Mouse (Mus musculus) midbrain, embryonic 12.5 days (tissue): Measurements from ENCODE around the gene Vmn1r64. TPM values are rescaled to one million over a fixed set of nuclear protein-coding genes. Genes with fewer than 3 reads are reported as not detected.
"Not testable (repeated sequence)": the region's sequence is repeated elsewhere in the genome, so short reads cannot be mapped to it uniquely, and the experiment has no call there.

Experiments used
- ATAC-seq: fragments of 200-750 bp; cut with Nextera tagmentation; 2 replicates; pipeline ENCODE4 v1.8.0; 2017; ENCODE audit warnings: low read depth, moderate TSS enrichment, moderate library complexity; ENCODE audit not compliant: low FRiP score
- H3K27ac ChIP-seq: fragments of 300-500 bp; sonication (generic); replicated peaks from 2 replicates; pipeline ENCODE4 v1.5.1; 2016; ENCODE audit warnings: mild to moderate bottlenecking
- H3K27me3 ChIP-seq: fragments of 300-500 bp; sonication (generic); 2 replicates; pipeline ENCODE4 v1.6.1; 2016; ENCODE audit warnings: mild to moderate bottlenecking
- H3K36me3 ChIP-seq: fragments of 300-500 bp; sonication (generic); 2 replicates; pipeline ENCODE4 v1.6.1; 2016
- H3K4me1 ChIP-seq: fragments of 300-500 bp; sonication (generic); 2 replicates; pipeline ENCODE4 v1.6.1; 2016
- H3K4me2 ChIP-seq: fragments of 300-500 bp; sonication (generic); replicated peaks from 2 replicates; pipeline ENCODE4 v1.6.1; 2016; ENCODE audit warnings: mild to moderate bottlenecking, moderate library complexity
- H3K4me3 ChIP-seq: fragments of 300-500 bp; sonication (generic); 2 replicates; pipeline ENCODE4 v1.5.1; 2016; ENCODE audit warnings: mild to moderate bottlenecking
- H3K9ac ChIP-seq: fragments of 300-500 bp; sonication (generic); replicated peaks from 2 replicates; pipeline ENCODE4 v1.6.1; 2016; ENCODE audit warnings: mild to moderate bottlenecking, moderate library complexity
- H3K9me3 ChIP-seq: fragments of 300-500 bp; sonication (generic); 2 replicates; pipeline ENCODE4 v1.6.1; 2016; ENCODE audit warnings: mild to moderate bottlenecking
- WGBS: fragments of 180-500 bp; shearing (Covaris S2); methylation state at CpG from one replicate; pipeline ENCODE4 v1.1.7; 2016; 5-methylcytosine and 5-hydroxymethylcytosine counted together
- polyA plus RNA-seq: library from polyadenylated mRNA; unstranded; fragments of >200 nt; fragmentation: Nextera tagmentation; extraction: Ambion mirVana; gene quantifications from 2 replicates; pipeline ENCODE4 v1.2.1, GENCODE M21; 2016

Vmn1r64 gene
- polyA plus RNA-seq = not detected in 2 replicates

- Histone ChIP-seq H3K27ac (no peak within 1 kb of the TSS), H3K9ac (no peak within 1 kb of the TSS), H3K9me3 (peaks cover 40% of the 10 kb centered on the region), H3K36me3 (no peaks in the 10 kb centered on the region), H3K27me3 (no peaks in the 10 kb centered on the region), H3K4me2 (no peak within 1 kb of the TSS), H3K4me1 (no peaks in the 10 kb centered on the region), H3K4me3 (no peak within 1 kb of the TSS)
- no peak for ATAC-seq
Measured at GRCm38 (mm10) chr7:5884442-5884841, at the start of gene Vmn1r64. Gene Vmn1r64, minus strand, starts transcription at chr7:5884542.

- H3K36me3 ChIP-seq = no peaks in the 10 kb centered on the region
- H3K9me3 ChIP-seq = peaks cover 43% of the 10 kb centered on the region
- no peak overlapping the region for H3K4me3 ChIP-seq
- H3K4me1 ChIP-seq = no peaks in the 10 kb centered on the region
- H3K4me2 ChIP-seq = no peak overlapping the region
- no peak overlapping the region for H3K27ac ChIP-seq
- no peak for ATAC-seq
- H3K9ac ChIP-seq = no peak overlapping the region
- H3K27me3 ChIP-seq = no peaks in the 10 kb centered on the region
- WGBS = 79% methylated on average over 4 of the region's 4 CpGs
Measured at GRCm38 (mm10) chr7:5899238-5899637, 14.9 kb upstream of the Vmn1r64 start.

GRCm38 (mm10) chr7:5897245-5897644 lies 12.9 kb upstream of the Vmn1r64 start:
- not testable (repeated sequence) for H3K27ac ChIP-seq, H3K4me1 ChIP-seq, ATAC-seq, H3K27me3 ChIP-seq, H3K4me3 ChIP-seq, H3K9ac ChIP-seq, H3K4me2 ChIP-seq, H3K36me3 ChIP-seq
- 70% methylated on average over 2 of the region's 2 CpGs for WGBS
- peaks cover 36% of the 10 kb centered on the region for H3K9me3 ChIP-seq

Other genes starting within 250 kb of the Vmn1r64 start
- gene Vmn1r62, start 210.9 kb downstream of the Vmn1r64 start, polyA plus RNA-seq = not detected in 2 replicates
- gene Vmn1r63, start 79.1 kb downstream of the Vmn1r64 start, polyA plus RNA-seq = not detected in 2 replicates
- not detected in 2 replicates for gene Vmn1r65, start 126.5 kb upstream of the Vmn1r64 start, polyA plus RNA-seq
- not detected in 2 replicates for gene Nlrp4c, start 160.6 kb upstream of the Vmn1r64 start, polyA plus RNA-seq